Mouse (Mus musculus) megakaryocyte, embryonic 14.5 days (primary cell): ENCODE results near the gene Hand1.

Source experiments
- FLI1 ChIP-seq: IDR thresholded peaks from 2 replicates; pipeline ENCODE4 v1.6.1; 2012; ENCODE audit warnings: low read length, inconsistent platforms, mixed read lengths
- GATA1 ChIP-seq: IDR thresholded peaks from 3 replicates; pipeline ENCODE4 v1.6.1; 2012; ENCODE audit warnings: mixed read lengths, low read length, inconsistent platforms, borderline replicate concordance

- TF ChIP-seq GATA1 (no peak), FLI1 (no peak)
Measured at GRCm38 (mm10) chr11:57832552-57833201, at the start of gene Hand1.
